Mouse (Mus musculus): ENCODE data around the gene Snu13.

GRCm38 (mm10) chr15:82063909-82064308, 16.5 kb upstream of the Snu13 start:
- TF ChIP-seq CTCF (IDR thresholded peaks at IDR 0.05; ENCODE audit: low read depth) (no peak), EP300 (IDR thresholded peaks at IDR 0.05; ENCODE audit: low read depth) (no peak)
